Mouse (Mus musculus) CD4-positive, CD25-positive, alpha-beta regulatory T cell, adult 2 months (primary cell): ENCODE results near the gene Psmd2.

Experiments
- DNase-seq: peaks from one replicate; pipeline ENCODE4 v3.0.0-alpha.2; 2012; ENCODE audit warnings: low read depth, low spot score

Gene Psmd2

GRCm38 (mm10) chr16:20651076-20651946, at the start of gene Psmd2:
Gene Psmd2 (plus strand): TSS chr16:20651652.
- DNase-seq = peak; percentile 95

GRCm38 (mm10) chr16:20604705-20605104, 46.7 kb upstream of the Psmd2 start:
- DNase-seq = no peak

GRCm38 (mm10) chr16:20610501-20611356, 40.7 kb upstream of the Psmd2 start:
- DNase-seq = peak; percentile 90

GRCm38 (mm10) chr16:20611357-20612227, 39.9 kb upstream of the Psmd2 start, which contains the start of the genes Eef1akmt4, Gm49333 and Alg3:
Gene Eef1akmt4 (plus strand): TSS chr16:20611593.
Gene Gm49333 (plus strand): TSS chr16:20611610.
Gene Alg3 (minus strand): TSS chr16:20611735.
- DNase-seq = peak; percentile 92

- peak; percentile 55 for DNase-seq
Observed at GRCm38 (mm10) chr16:20619541-20620398, 31.7 kb upstream of the Psmd2 start.

- DNase-seq = no peak
Observed at GRCm38 (mm10) chr16:20620399-20620735, 31.1 kb upstream of the Psmd2 start.

GRCm38 (mm10) chr16:20620751-20621190, 30.7 kb upstream of the Psmd2 start:
- DNase-seq = no peak

- peak; percentile 44 for DNase-seq
Observed at GRCm38 (mm10) chr16:20621191-20621990, 30.1 kb upstream of the Psmd2 start, which contains the start of gene Camk2n2. Gene Camk2n2 (minus strand): TSS chr16:20621287.

- peak; percentile 53 for DNase-seq
Observed at GRCm38 (mm10) chr16:20621991-20622685, 29.3 kb upstream of the Psmd2 start.

GRCm38 (mm10) chr16:20623211-20623610, 28.2 kb upstream of the Psmd2 start:
- DNase-seq = no peak

- no peak for DNase-seq
Observed at GRCm38 (mm10) chr16:20628871-20629391, 22.5 kb upstream of the Psmd2 start.

- DNase-seq = no peak
Observed at GRCm38 (mm10) chr16:20629731-20630634, 21.5 kb upstream of the Psmd2 start, which contains the start of gene Ece2. Gene Ece2 (plus strand): TSS chr16:20629828.

GRCm38 (mm10) chr16:20637410-20637809, 14.0 kb upstream of the Psmd2 start:
- no peak for DNase-seq

- DNase-seq = no peak
Observed at GRCm38 (mm10) chr16:20638367-20638766, 13.1 kb upstream of the Psmd2 start.

GRCm38 (mm10) chr16:20642161-20642560, 9.3 kb upstream of the Psmd2 start:
- DNase-seq = peak; percentile 69

GRCm38 (mm10) chr16:20643911-20644310, 7.5 kb upstream of the Psmd2 start:
- no peak for DNase-seq

GRCm38 (mm10) chr16:20651947-20652310, 477 bp downstream of the Psmd2 start:
- DNase-seq = no peak
